In genomic region chr5:23967705-23968104, GRCm38 (mm10) we compare ENCODE assay signal across 9 mouse cellular contexts.
DNase-seq lines count a peak whose midpoint lies in the region; ATAC-seq and TF ChIP-seq lines count a peak whose summit lies in the region.
"Had no signal": no experiment of that assay in that cellular context is flagged by ENCODE, and none has a peak within 500 bp of the region (broad histone marks: within the 10 kb centered on the region; RNA-seq: fewer than 3 reads in every experiment).

No protein-coding gene starts in this region.

- DNase-seq in MN1 (ENCODE audit: low spot score) = peak; percentile 7
- peak; percentile 49 for DNase-seq in lung, postnatal 0 days (ENCODE audit: low spot score)
- DNase-seq in natural killer cell, adult 2 months (ENCODE audit: low spot score in 2 of 2) = no peak
- no peak for DNase-seq in frontal cortex, adult 2 months (ENCODE audit: extremely low spot score in 1 of 2, low spot score in 1 of 2)

- H3K9me3 ChIP-seq in hindbrain, embryonic 15.5 days = no peaks in the 10 kb centered on the region
- no peaks in the 10 kb centered on the region for H3K9me3 ChIP-seq in hindbrain, embryonic 12.5 days (replicated peaks)
- H3K9me3 ChIP-seq in lung, postnatal 0 days (ENCODE audit: low read length) = no peaks in the 10 kb centered on the region
- H3K9me3 ChIP-seq: neural tube, embryonic 12.5 days had no signal

- no peak overlapping the region for H3K9ac ChIP-seq in hindbrain, embryonic 15.5 days
- no peak overlapping the region for H3K9ac ChIP-seq in hindbrain, embryonic 12.5 days
- H3K9ac ChIP-seq in lung, postnatal 0 days (replicated peaks; ENCODE audit: low read depth) = no peak overlapping the region
- H3K9ac ChIP-seq: neural tube, embryonic 12.5 days had no signal

- H3K4me3 ChIP-seq in hindbrain, embryonic 15.5 days = no peak overlapping the region
- H3K4me3 ChIP-seq in hindbrain, embryonic 12.5 days = no peak overlapping the region
- H3K4me3 ChIP-seq in lung, postnatal 0 days (ENCODE audit: low read depth, low read length) = no peak overlapping the region
- H3K4me3 ChIP-seq: neural tube, embryonic 12.5 days had no signal

- TF ChIP-seq EP300 in lung, postnatal 0 days (IDR thresholded peaks at IDR 0.05) = no peak

- WGBS in hindbrain, embryonic 15.5 days = 42% methylated on average over 5 of the region's 5 CpGs
- 69% methylated on average over 5 of the region's 5 CpGs for WGBS in hindbrain, embryonic 12.5 days
- WGBS in lung, postnatal 0 days = 42% methylated on average over 5 of the region's 5 CpGs

- TF ChIP-seq CTCF in lung, postnatal 0 days (IDR thresholded peaks at IDR 0.05) = no peak

- H3K27me3 ChIP-seq in hindbrain, embryonic 15.5 days = no peaks in the 10 kb centered on the region
- H3K27me3 ChIP-seq in hindbrain, embryonic 12.5 days = no peaks in the 10 kb centered on the region
- H3K27me3 ChIP-seq in lung, postnatal 0 days (replicated peaks; ENCODE audit: insufficient read depth, low read length) = no peaks in the 10 kb centered on the region
- H3K27me3 ChIP-seq: neural tube, embryonic 12.5 days had no signal

- H3K4me2 ChIP-seq in hindbrain, embryonic 15.5 days = no peak overlapping the region
- no peak overlapping the region for H3K4me2 ChIP-seq in hindbrain, embryonic 12.5 days (replicated peaks)
- H3K4me2 ChIP-seq in lung, postnatal 0 days (replicated peaks; ENCODE audit: low read depth, low read length) = no peak overlapping the region
- H3K4me2 ChIP-seq: neural tube, embryonic 12.5 days had no signal

- H3K36me3 ChIP-seq in hindbrain, embryonic 15.5 days = no peaks in the 10 kb centered on the region
- H3K36me3 ChIP-seq in hindbrain, embryonic 12.5 days = peaks cover 5% of the 10 kb centered on the region; the same call in 1 of the 2 replicates
- no peaks in the 10 kb centered on the region; the same call in 1 of the 2 replicates for H3K36me3 ChIP-seq in lung, postnatal 0 days (ENCODE audit: insufficient read depth, low read length)

- H3K4me1 ChIP-seq in hindbrain, embryonic 15.5 days (replicated peaks) = peaks cover 7% of the 10 kb centered on the region
- H3K4me1 ChIP-seq in hindbrain, embryonic 12.5 days = 0 out of 2 replicates have a peak, but pooled peaks cover 6% of the 10 kb centered on the region
- no peaks in the 10 kb centered on the region for H3K4me1 ChIP-seq in lung, postnatal 0 days (ENCODE audit: insufficient read depth, low read depth, low read length)
- H3K4me1 ChIP-seq: neural tube, embryonic 12.5 days had no signal

- ATAC-seq in hindbrain, embryonic 15.5 days (ENCODE audit: low FRiP score, low read depth) = no peak
- ATAC-seq in hindbrain, embryonic 12.5 days (ENCODE audit: low FRiP score) = no peak
- peak; percentile 70 for ATAC-seq in erythroblast, adult 5-6 weeks (replicated peaks; ENCODE audit: low FRiP score, poor library complexity, severe bottlenecking)
- ATAC-seq in lung, postnatal 0 days = peak; percentile 64
- ATAC-seq in frontal cortex, adult (ENCODE audit: low TSS enrichment) = no peak

- peak overlapping the region; percentile 65 for H3K27ac ChIP-seq in hindbrain, embryonic 15.5 days (replicated peaks)
- no peak overlapping the region; the same call in 1 of the 2 replicates for H3K27ac ChIP-seq in hindbrain, embryonic 12.5 days
- H3K27ac ChIP-seq in lung, postnatal 0 days (ENCODE audit: low read length) = no peak overlapping the region
- H3K27ac ChIP-seq: neural tube, embryonic 12.5 days had no signal

Comparison
In these comparisons a context has a peak if more than half of its experiments do, and no peak if none do; other contexts are left out.
1. ATAC-seq: peak in erythroblast, adult 5-6 weeks (single experiment) and lung, postnatal 0 days (single experiment); none in hindbrain, embryonic 15.5 days (single experiment), hindbrain, embryonic 12.5 days (single experiment) and frontal cortex, adult (single experiment).
2. DNase-seq: peak in MN1 (single experiment) and lung, postnatal 0 days (single experiment); none in natural killer cell, adult 2 months (0 of 2) and frontal cortex, adult 2 months (0 of 2).